Mouse (Mus musculus) erythroblast, embryonic 14.5 days (primary cell): ENCODE measurements at regions not wholly inside any gene's neighbourhood (a gene's known extent, or its start where the extent isn't known, plus 50 kb on each side); places are given as distances from the start of the nearest gene placed in this dataset.

Experiments
- H3K27me3 ChIP-seq: 2 replicates; pipeline ENCODE4 v1.6.1; 2012; ENCODE audit warnings: inconsistent platforms; ENCODE audit not compliant: control insufficient read depth
- H3K36me3 ChIP-seq: 2 replicates; pipeline ENCODE4 v1.6.1; 2012; ENCODE audit warnings: mild to moderate bottlenecking, inconsistent platforms; ENCODE audit not compliant: control insufficient read depth
- H3K4me1 ChIP-seq: 2 replicates; pipeline ENCODE4 v1.6.1; 2012; ENCODE audit warnings: inconsistent platforms; ENCODE audit not compliant: control insufficient read depth
- H3K4me3 ChIP-seq: replicated peaks from 2 replicates; pipeline ENCODE3; 2012; ENCODE audit warnings: moderate library complexity, mild to moderate bottlenecking, inconsistent platforms
- H3K9me3 ChIP-seq: 2 replicates; pipeline ENCODE4 v1.6.1; 2012; ENCODE audit warnings: low read length, inconsistent platforms, mixed read lengths; ENCODE audit not compliant: control insufficient read depth
- GATA1 ChIP-seq: IDR thresholded peaks from 2 replicates; pipeline ENCODE4 v1.6.1; 2012; ENCODE audit warnings: low read length, inconsistent platforms, mixed read lengths
- TAL1 ChIP-seq: IDR thresholded peaks from 3 replicates; pipeline ENCODE4 v1.6.1; 2012; ENCODE audit warnings: low read length, inconsistent platforms, mixed read lengths

- Histone ChIP-seq H3K4me3 (no peak overlapping the region), H3K36me3 (no peaks in the 10 kb centered on the region), H3K4me1 (no peaks in the 10 kb centered on the region), H3K27me3 (no peaks in the 10 kb centered on the region), H3K9me3 (no peaks in the 10 kb centered on the region)
- TF ChIP-seq GATA1 = no peak
- no peak for TF ChIP-seq TAL1
Observed at GRCm38 (mm10) chr16:76635169-76635568, 261.5 kb upstream of the Nrip1 start.

- H3K9me3 ChIP-seq = no peaks in the 10 kb centered on the region
- H3K4me1 ChIP-seq = no peaks in the 10 kb centered on the region
- H3K4me3 ChIP-seq = no peak overlapping the region
- H3K27me3 ChIP-seq = no peaks in the 10 kb centered on the region
- TF ChIP-seq GATA1 = no peak
- TF ChIP-seq TAL1 = no peak
- H3K36me3 ChIP-seq = no peaks in the 10 kb centered on the region
Observed at GRCm38 (mm10) chr16:76634196-76634698, 260.6 kb upstream of the Nrip1 start.

- H3K9me3 ChIP-seq = no peaks in the 10 kb centered on the region
- H3K4me1 ChIP-seq = no peaks in the 10 kb centered on the region
- H3K4me3 ChIP-seq = no peak overlapping the region
- H3K36me3 ChIP-seq = no peaks in the 10 kb centered on the region
- TF ChIP-seq TAL1 (no peak), GATA1 (no peak)
- no peaks in the 10 kb centered on the region for H3K27me3 ChIP-seq
Observed at GRCm38 (mm10) chr16:76626142-76626541, 252.5 kb upstream of the Nrip1 start.

GRCm38 (mm10) chr16:76621715-76622114 is 248.1 kb upstream of the Nrip1 start:
- TF ChIP-seq TAL1 (no peak), GATA1 (no peak)
- no peaks in the 10 kb centered on the region for H3K27me3 ChIP-seq
- no peak overlapping the region for H3K4me3 ChIP-seq
- H3K9me3 ChIP-seq = no peaks in the 10 kb centered on the region
- no peaks in the 10 kb centered on the region for H3K4me1 ChIP-seq
- no peaks in the 10 kb centered on the region for H3K36me3 ChIP-seq

GRCm38 (mm10) chr16:76618295-76618694 is 244.7 kb upstream of the Nrip1 start:
- no peaks in the 10 kb centered on the region for H3K4me1 ChIP-seq
- TF ChIP-seq TAL1 = no peak
- TF ChIP-seq GATA1 = no peak
- no peak overlapping the region for H3K4me3 ChIP-seq
- no peaks in the 10 kb centered on the region for H3K27me3 ChIP-seq
- H3K36me3 ChIP-seq = no peaks in the 10 kb centered on the region
- no peaks in the 10 kb centered on the region for H3K9me3 ChIP-seq

- Histone ChIP-seq H3K9me3 (0 out of 2 replicates have a peak, but pooled peaks cover 3% of the 10 kb centered on the region), H3K36me3 (no peaks in the 10 kb centered on the region), H3K27me3 (no peaks in the 10 kb centered on the region), H3K4me3 (no peak overlapping the region), H3K4me1 (no peaks in the 10 kb centered on the region)
- TF ChIP-seq GATA1 = no peak
- TF ChIP-seq TAL1 = no peak
Observed at GRCm38 (mm10) chr16:76611061-76611460, 237.4 kb upstream of the Nrip1 start.

- TF ChIP-seq GATA1 (no peak), TAL1 (no peak)
Observed at GRCm38 (mm10) chr16:76604914-76605313, 231.3 kb upstream of the Nrip1 start.

GRCm38 (mm10) chr16:76603846-76604258 is 230.2 kb upstream of the Nrip1 start:
- TF ChIP-seq GATA1 = no peak
- no peak for TF ChIP-seq TAL1
- no peaks in the 10 kb centered on the region for H3K4me1 ChIP-seq
- no peaks in the 10 kb centered on the region for H3K36me3 ChIP-seq
- H3K9me3 ChIP-seq = no peaks in the 10 kb centered on the region
- H3K4me3 ChIP-seq = no peak overlapping the region
- no peaks in the 10 kb centered on the region for H3K27me3 ChIP-seq

More at GRCm38 (mm10) chr16:76604914-76605313, 231.3 kb upstream of the Nrip1 start:
- H3K9me3 ChIP-seq = no peaks in the 10 kb centered on the region
- H3K36me3 ChIP-seq = no peaks in the 10 kb centered on the region
- no peaks in the 10 kb centered on the region for H3K27me3 ChIP-seq
- H3K4me3 ChIP-seq = no peak overlapping the region
- no peaks in the 10 kb centered on the region for H3K4me1 ChIP-seq

- Histone ChIP-seq H3K27me3 (no peaks in the 10 kb centered on the region), H3K4me1 (no peaks in the 10 kb centered on the region), H3K9me3 (no peaks in the 10 kb centered on the region), H3K4me3 (no peak overlapping the region), H3K36me3 (no peaks in the 10 kb centered on the region)
- TF ChIP-seq GATA1 = no peak
- TF ChIP-seq TAL1 = no peak
Observed at GRCm38 (mm10) chr16:76603431-76603830, 229.8 kb upstream of the Nrip1 start.

GRCm38 (mm10) chr16:76600131-76600530 is 226.5 kb upstream of the Nrip1 start:
- Histone ChIP-seq H3K9me3 (no peaks in the 10 kb centered on the region), H3K4me1 (no peaks in the 10 kb centered on the region), H3K27me3 (no peaks in the 10 kb centered on the region), H3K4me3 (no peak overlapping the region), H3K36me3 (no peaks in the 10 kb centered on the region)
- TF ChIP-seq TAL1 = no peak
- TF ChIP-seq GATA1 = no peak
